Mouse (Mus musculus): ENCODE measurements around the gene Wwp2. TPM values are rescaled to one million over a fixed set of nuclear protein-coding genes. Genes with fewer than 3 reads are reported as not detected.
A peak's percentile ranks its signal among the peaks of the same experiment; 100 is the strongest.
"Not testable (repeated sequence)": the region's sequence is repeated elsewhere in the genome, so short reads cannot be mapped to it uniquely, and the experiment has no call there.

The Wwp2 gene
- polyA plus RNA-seq, 1 experiment from 2014 or later, result 49.3 TPM

DNA sequence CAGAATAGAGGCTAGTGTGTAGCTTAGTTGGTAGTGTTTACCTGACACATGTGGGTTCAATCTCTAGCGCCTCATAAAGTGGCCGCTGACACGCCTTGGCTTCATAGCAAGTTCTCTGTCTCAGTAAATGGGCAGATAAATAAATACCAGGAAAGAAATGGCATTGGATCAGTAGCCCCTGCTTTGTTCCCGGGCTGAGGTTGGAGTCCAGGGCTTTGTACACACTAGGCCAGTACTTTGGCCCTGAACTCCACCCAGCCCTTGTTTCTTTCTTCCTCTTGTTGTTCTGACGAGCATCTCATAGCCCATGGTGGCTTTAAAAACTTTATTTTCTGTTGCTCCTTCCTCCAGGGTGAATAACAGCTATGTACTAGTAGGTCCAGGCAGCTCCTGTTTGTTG lies 26.3 kb downstream of the Wwp2 start:
- peaks cover 86% of the 10 kb centered on the region for H3K36me3 ChIP-seq
- 92% methylated on average over 5 of the region's 5 CpGs for WGBS
- H3K9me3 ChIP-seq, result no peaks in the 10 kb centered on the region
- no peak overlapping the region for H3K4me2 ChIP-seq
- ATAC-seq (ENCODE audit: low FRiP score), result no peak
- no peak overlapping the region for H3K9ac ChIP-seq
- H3K4me3 ChIP-seq, result no peak overlapping the region
- no peaks in the 10 kb centered on the region for H3K4me1 ChIP-seq (replicated peaks)
- H3K27ac ChIP-seq, result no peak overlapping the region
- H3K27me3 ChIP-seq, result no peaks in the 10 kb centered on the region

GRCm38 (mm10) chr8:107465332-107465990 lies 29.3 kb downstream of the Wwp2 start:
- Histone ChIP-seq H3K4me2 (no peak overlapping the region), H3K36me3 (peaks cover 83% of the 10 kb centered on the region), H3K9ac (no peak overlapping the region), H3K9me3 (no peaks in the 10 kb centered on the region), H3K27ac (no peak overlapping the region), H3K27me3 (no peaks in the 10 kb centered on the region), H3K4me1 (replicated peaks) (peaks cover 4% of the 10 kb centered on the region; the same call in 1 of the 2 replicates), H3K4me3 (no peak overlapping the region)
- 78% methylated on average over 3 of the region's 3 CpGs for WGBS
- no peak for ATAC-seq (ENCODE audit: low FRiP score)

DNA sequence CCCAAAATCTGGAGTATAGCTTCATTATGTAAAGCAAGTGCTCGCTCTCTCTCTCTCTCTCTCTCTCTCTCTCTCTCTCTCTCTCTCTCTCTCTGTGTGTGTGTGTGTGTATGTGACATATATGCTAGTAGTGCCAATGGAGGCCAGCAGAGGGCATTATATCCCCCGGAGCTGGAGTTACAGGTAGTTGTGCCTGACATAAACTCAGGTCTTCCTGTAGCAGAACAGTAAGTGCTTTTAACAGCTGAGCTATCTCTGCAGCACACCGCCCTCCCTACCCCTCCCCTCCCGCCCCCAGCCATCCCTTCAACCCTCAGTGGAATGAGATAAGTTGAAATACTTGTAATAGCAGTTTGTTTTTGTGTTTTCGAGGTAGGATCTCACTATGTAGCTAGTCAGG lies 30.5 kb downstream of the Wwp2 start:
- Histone ChIP-seq H3K4me3 (no peak overlapping the region), H3K4me2 (no peak overlapping the region), H3K9ac (no peak overlapping the region), H3K36me3 (peaks cover 76% of the 10 kb centered on the region), H3K27me3 (no peaks in the 10 kb centered on the region), H3K9me3 (no peaks in the 10 kb centered on the region), H3K27ac (no peak overlapping the region), H3K4me1 (replicated peaks) (peaks cover 6% of the 10 kb centered on the region; the same call in 1 of the 2 replicates)
- no peak for ATAC-seq (ENCODE audit: low FRiP score)
- 89% methylated on average over 5 of the region's 5 CpGs for WGBS

- Histone ChIP-seq H3K9me3 (no peaks in the 10 kb centered on the region), H3K9ac (no peak overlapping the region), H3K4me2 (no peak overlapping the region), H3K27me3 (no peaks in the 10 kb centered on the region), H3K27ac (0 out of 2 replicates have a peak overlapping the region, but pooled peaks have one; percentile 8), H3K4me1 (replicated peaks) (peaks cover 12% of the 10 kb centered on the region; the same call in 1 of the 2 replicates), H3K36me3 (peaks cover 67% of the 10 kb centered on the region), H3K4me3 (no peak overlapping the region)
- ATAC-seq (ENCODE audit: low FRiP score), result no peak
- 64% methylated on average over 8 of the region's 8 CpGs for WGBS
These were observed 32.7 kb downstream of the Wwp2 start for GRCm38 (mm10) chr8:107468811-107469302.

DNA sequence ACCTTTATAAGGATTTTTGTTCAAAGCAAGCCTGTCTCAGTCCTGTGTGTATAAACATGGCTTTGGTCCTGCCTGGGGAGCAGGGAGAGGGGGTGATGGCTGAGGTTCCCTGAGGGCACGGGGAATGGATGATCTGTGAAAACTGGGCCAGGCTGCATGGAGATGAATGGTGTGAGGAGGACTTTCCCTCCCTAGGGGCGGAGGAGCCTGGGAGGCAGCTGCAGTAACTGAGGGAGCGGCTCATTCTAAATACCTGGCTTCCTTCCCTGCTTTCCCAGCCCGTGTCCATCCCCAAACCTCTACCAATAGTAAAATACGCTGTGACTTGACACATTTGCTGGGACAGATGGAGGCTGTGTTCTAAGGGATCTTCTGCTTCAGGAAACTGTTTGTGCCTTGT lies 34.1 kb downstream of the Wwp2 start:
- H3K27ac ChIP-seq, result no peak overlapping the region

GRCm38 (mm10) chr8:107472403-107473100 lies 36.4 kb downstream of the Wwp2 start:
- H3K4me3 ChIP-seq, result no peak overlapping the region
- H3K36me3 ChIP-seq, result peaks cover 57% of the 10 kb centered on the region
- H3K4me2 ChIP-seq, result no peak overlapping the region
- no peaks in the 10 kb centered on the region for H3K9me3 ChIP-seq
- no peaks in the 10 kb centered on the region for H3K27me3 ChIP-seq
- no peak overlapping the region; the same call in 1 of the 2 replicates for H3K27ac ChIP-seq
- H3K9ac ChIP-seq, result no peak overlapping the region
- ATAC-seq (ENCODE audit: low FRiP score), result no peak
- 75% methylated on average over 10 of the region's 10 CpGs for WGBS
- H3K4me1 ChIP-seq (replicated peaks), result peaks cover 12% of the 10 kb centered on the region; the same call in 1 of the 2 replicates

More for the DNA sequence above, 34.1 kb downstream of the Wwp2 start:
- Histone ChIP-seq H3K4me1 (replicated peaks) (peaks cover 12% of the 10 kb centered on the region; the same call in 1 of the 2 replicates), H3K4me2 (no peak overlapping the region), H3K4me3 (no peak overlapping the region), H3K36me3 (peaks cover 65% of the 10 kb centered on the region), H3K9me3 (no peaks in the 10 kb centered on the region), H3K9ac (no peak overlapping the region), H3K27me3 (no peaks in the 10 kb centered on the region)
- 63% methylated on average over 5 of the region's 5 CpGs for WGBS
- ATAC-seq (ENCODE audit: low FRiP score), result no peak

DNA sequence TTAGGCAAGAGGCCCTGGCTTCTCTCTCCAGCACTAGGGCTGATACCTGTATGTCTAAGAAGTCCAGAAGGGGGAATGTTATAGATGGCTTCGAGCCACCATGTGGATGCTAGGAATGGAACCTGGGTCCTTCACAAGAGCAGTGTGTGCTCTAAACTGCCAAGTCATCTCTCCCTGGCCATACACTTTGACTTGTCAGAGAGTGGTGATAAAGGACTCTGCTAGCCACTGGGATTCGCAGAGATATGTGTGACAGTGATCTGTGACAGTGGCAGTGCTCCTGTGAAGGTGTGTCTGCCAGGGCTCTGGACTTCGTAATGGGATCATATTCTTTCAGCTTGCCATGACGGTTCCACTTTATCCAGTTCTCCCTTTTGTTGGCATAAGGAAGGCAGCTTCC lies 37.2 kb downstream of the Wwp2 start:
- H3K27me3 ChIP-seq, result no peaks in the 10 kb centered on the region
- no peak overlapping the region for H3K4me2 ChIP-seq
- H3K4me3 ChIP-seq, result no peak overlapping the region
- peaks cover 12% of the 10 kb centered on the region; the same call in 1 of the 2 replicates for H3K4me1 ChIP-seq (replicated peaks)
- 89% methylated on average over 4 of the region's 4 CpGs for WGBS
- no peak overlapping the region for H3K9ac ChIP-seq
- H3K9me3 ChIP-seq, result no peaks in the 10 kb centered on the region
- no peak overlapping the region for H3K27ac ChIP-seq
- ATAC-seq (ENCODE audit: low FRiP score), result no peak
- H3K36me3 ChIP-seq, result peaks cover 53% of the 10 kb centered on the region

GRCm38 (mm10) chr8:107475613-107476012 lies 39.4 kb downstream of the Wwp2 start:
- H3K27me3 ChIP-seq, result no peaks in the 10 kb centered on the region
- H3K9ac ChIP-seq, result no peak overlapping the region
- H3K9me3 ChIP-seq, result no peaks in the 10 kb centered on the region
- no peak for ATAC-seq (ENCODE audit: low FRiP score)
- H3K27ac ChIP-seq, result no peak overlapping the region
- peaks cover 44% of the 10 kb centered on the region for H3K36me3 ChIP-seq
- H3K4me3 ChIP-seq, result no peak overlapping the region
- H3K4me2 ChIP-seq, result no peak overlapping the region
- H3K4me1 ChIP-seq (replicated peaks), result peaks cover 6% of the 10 kb centered on the region; the same call in 1 of the 2 replicates
- WGBS, result 90% methylated on average over 3 of the region's 3 CpGs

- not testable (repeated sequence) for H3K4me2 ChIP-seq; H3K9ac ChIP-seq; H3K27ac ChIP-seq; H3K4me3 ChIP-seq; H3K27me3 ChIP-seq; H3K4me1 ChIP-seq (replicated peaks); H3K9me3 ChIP-seq; ATAC-seq (ENCODE audit: low FRiP score)
- WGBS, result 87% methylated on average over 7 of the region's 7 CpGs
- H3K36me3 ChIP-seq, result peaks cover 50% of the 10 kb centered on the region
These were observed 40.6 kb downstream of the Wwp2 start for GRCm38 (mm10) chr8:107476786-107477185.

DNA sequence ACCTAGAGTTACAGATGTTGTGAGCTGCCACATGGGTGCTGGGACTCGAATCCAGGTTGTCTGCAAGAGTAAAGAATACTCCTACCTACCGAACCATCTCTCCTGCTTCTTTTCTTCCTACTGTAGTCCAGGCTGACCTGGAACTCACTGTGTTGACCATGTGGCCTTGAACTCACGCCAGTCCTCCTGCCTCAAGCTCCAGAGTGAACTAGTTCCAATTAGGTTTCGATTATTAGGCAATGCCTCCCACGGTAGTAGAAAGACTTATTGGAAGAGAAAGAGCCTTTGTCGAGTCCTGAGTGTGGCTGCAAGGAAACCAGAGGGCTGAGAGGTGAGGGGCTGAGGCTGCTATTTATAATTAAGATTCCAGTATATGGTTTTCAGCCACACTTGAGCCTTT lies 42.6 kb downstream of the Wwp2 start:
- Histone ChIP-seq H3K4me2 (no peak overlapping the region), H3K9me3 (no peaks in the 10 kb centered on the region), H3K27ac (no peak overlapping the region), H3K4me1 (replicated peaks) (peaks cover 7% of the 10 kb centered on the region; the same call in 1 of the 2 replicates), H3K27me3 (no peaks in the 10 kb centered on the region), H3K4me3 (no peak overlapping the region), H3K9ac (no peak overlapping the region), H3K36me3 (peaks cover 49% of the 10 kb centered on the region)
- 88% methylated on average over 6 of the region's 6 CpGs for WGBS
- ATAC-seq (ENCODE audit: low FRiP score), result no peak

GRCm38 (mm10) chr8:107480436-107480835 lies 44.3 kb downstream of the Wwp2 start:
- Histone ChIP-seq H3K4me3 (no peak overlapping the region), H3K36me3 (peaks cover 48% of the 10 kb centered on the region), H3K27ac (no peak overlapping the region), H3K4me1 (replicated peaks) (peaks cover 7% of the 10 kb centered on the region; the same call in 1 of the 2 replicates), H3K27me3 (no peaks in the 10 kb centered on the region), H3K9ac (no peak overlapping the region), H3K4me2 (no peak overlapping the region), H3K9me3 (no peaks in the 10 kb centered on the region)
- WGBS, result 92% methylated on average over 4 of the region's 4 CpGs
- ATAC-seq (ENCODE audit: low FRiP score), result no peak

- WGBS, result 63% methylated on average over 8 of the region's 8 CpGs
These were observed 47.1 kb downstream of the Wwp2 start for GRCm38 (mm10) chr8:107483250-107483649.

More at GRCm38 (mm10) chr8:107483250-107483649, 47.1 kb downstream of the Wwp2 start:
- Histone ChIP-seq H3K36me3 (peaks cover 45% of the 10 kb centered on the region), H3K9me3 (no peaks in the 10 kb centered on the region), H3K4me2 (no peak overlapping the region), H3K27me3 (no peaks in the 10 kb centered on the region), H3K9ac (no peak overlapping the region), H3K4me1 (replicated peaks) (peaks cover 7% of the 10 kb centered on the region; the same call in 1 of the 2 replicates), H3K27ac (no peak overlapping the region), H3K4me3 (no peak overlapping the region)
- peak; percentile 68 for ATAC-seq (ENCODE audit: low FRiP score)
